Mouse (Mus musculus) skeletal muscle tissue, adult 2 months (tissue): ENCODE measurements around the gene Rae1.

ENCODE experiments used
- DNase-seq: peaks from one replicate; pipeline ENCODE4 v3.0.0-alpha.2; 2012; ENCODE audit warnings: low read depth, low spot score

Rae1 gene

GRCm38 (mm10) chr2:173048041-173048745 is 48.3 kb downstream of the Rae1 start:
- DNase-seq, result no peak

- DNase-seq, result no peak
These were observed 49.3 kb downstream of the Rae1 start for GRCm38 (mm10) chr2:173049231-173049630.

DNA sequence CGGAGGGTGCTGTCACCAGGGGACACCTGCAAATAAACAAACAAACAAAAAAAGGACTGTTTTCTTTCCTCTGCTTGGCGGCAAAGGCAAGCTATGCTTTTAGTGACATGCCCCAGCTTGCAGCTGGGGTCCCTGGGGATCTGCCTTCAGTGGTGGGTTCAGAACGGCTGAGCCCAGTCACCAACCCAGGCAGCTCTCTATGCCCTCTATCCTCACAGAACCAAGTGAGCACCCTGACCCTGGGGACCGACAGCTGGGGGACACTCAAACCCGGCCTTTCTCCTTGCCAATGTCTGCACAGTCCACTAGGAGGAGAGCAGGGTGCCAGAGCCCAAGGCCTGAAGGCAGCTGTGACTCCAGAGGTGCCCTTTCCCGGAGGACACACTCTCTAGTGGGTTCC is 49.9 kb downstream of the Rae1 start:
- DNase-seq, result no peak

DNA sequence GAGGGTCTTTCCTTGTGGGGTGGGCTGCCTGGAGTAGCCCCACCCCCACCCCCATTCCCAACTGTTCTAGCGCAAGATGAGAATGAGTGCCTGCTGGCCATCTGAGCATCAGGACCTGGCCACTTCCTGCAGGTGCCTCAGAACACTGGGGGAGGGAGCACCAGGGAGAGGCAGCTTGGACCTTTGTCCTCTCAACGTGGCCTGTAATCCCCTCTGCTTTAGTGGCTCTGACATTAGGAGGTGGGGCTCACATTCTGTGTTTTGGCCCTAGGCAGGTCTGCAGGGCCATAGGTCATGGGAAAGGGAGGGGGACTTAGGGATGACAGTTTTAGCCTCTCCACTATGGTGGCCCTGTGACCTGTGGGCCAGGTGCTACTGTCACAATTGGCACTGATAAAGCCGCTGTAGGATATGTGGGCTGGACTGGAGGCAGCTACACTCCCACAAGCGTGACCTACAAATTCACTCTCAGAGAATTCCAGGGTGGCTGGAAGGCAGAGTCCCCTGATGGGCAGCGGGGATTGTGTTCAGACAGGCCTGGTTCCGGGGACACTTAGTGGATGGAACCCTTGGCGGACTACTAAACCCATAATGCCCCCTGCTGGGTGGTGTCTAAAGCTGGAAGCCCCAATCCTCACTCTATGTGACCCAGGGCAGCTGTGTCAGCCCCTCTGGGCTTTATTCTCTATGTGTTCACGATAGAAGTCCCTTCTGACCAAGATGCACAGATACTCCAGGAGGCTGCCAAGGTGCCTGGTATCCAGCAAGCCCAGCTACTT is 50.9 kb downstream of the Rae1 start:
- DNase-seq, result no peak

DNA sequence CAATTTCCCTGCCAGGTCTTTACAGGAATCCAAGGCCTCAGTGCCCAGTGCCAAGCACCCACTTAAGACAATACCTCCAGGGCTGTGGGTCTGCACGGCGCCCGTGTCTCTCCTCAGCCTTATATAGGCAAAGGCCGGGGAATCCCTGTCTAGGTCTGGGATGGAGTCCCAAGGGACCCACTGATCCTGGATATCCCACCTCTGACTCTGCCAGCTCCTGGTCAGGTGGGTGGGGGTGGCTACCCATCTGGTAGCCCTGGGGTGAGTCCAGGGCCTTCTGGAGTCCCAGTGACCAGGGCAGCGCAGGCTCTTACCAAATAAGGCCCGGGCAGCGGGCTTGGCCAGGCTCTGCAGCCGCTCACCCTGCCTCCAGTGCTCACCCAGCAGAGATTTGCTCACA is 53.0 kb downstream of the Rae1 start:
- no peak for DNase-seq

GRCm38 (mm10) chr2:173053846-173054245 is 53.9 kb downstream of the Rae1 start:
- DNase-seq, result no peak

DNA sequence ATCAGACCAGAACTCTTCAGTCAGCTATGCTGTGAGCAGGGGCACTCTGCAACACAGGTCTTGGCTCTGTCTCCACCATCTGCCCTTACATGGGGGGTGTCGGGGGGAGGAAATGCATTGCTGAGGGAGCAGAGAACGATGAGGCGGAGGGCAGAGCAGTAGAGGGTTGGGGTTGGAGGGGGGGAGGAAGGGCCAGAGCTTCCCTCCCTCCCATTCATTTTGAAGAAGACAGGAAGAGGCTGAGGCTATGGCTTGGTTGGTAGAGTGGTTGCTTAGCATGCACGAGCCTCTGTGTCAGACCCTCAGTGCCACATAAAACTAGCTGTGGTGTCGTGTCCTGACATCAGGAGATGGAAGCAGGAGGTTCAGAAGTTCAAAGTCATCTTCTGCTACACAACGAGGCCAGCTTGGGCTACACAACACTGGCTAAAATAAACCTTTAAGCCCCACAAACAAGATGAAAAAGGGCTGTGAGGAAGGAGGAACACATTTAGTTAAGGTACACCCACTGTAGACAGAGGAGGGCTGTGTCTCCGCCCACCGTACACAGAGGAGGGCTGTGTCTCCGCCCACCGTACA is 56.5 kb downstream of the Rae1 start:
- DNase-seq, result no peak

DNA sequence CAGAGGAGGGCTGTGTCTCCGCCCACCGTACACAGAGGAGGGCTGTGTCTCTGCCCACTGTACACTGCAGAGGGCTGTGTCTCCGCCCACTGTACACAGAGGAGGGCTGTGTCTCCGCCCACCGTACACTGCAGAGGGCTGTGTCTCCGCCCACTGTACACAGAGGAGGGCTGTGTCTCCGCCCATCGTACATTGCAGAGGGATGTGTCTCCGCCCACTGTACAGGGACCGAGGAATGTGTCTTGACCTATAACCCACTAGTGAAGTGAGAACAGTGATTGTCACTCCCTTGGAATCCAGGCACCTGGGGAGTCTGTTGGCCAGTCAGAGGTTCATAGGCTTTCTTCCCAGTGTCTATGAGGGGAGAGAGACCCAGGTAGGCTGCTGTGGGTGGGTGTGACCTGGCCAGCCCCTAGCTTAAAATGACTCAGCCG is 57.0 kb downstream of the Rae1 start:
- no peak for DNase-seq

DNA sequence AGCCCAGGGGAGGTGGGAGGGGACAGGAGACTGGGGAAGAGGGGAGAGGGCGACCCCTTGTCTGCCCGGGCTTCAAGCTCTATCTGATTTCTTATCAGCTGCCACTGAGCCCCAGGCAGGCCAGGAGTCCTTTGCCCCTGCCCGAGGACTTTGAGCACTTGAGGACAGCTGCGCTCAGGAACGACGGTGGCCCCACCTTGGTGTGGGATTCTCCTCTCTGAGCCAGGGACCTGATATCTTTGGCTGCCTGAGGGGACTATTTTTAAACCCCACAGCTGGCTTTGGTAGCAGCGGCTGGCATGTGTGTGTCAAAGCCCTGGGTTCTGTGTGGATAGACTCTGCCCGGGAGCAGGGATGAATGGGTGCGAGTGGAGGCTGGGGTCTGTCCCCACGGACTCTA is 57.7 kb downstream of the Rae1 start:
- DNase-seq, result peak; percentile 90

- DNase-seq, result no peak
These were observed 58.3 kb downstream of the Rae1 start for GRCm38 (mm10) chr2:173058263-173058662.

DNA sequence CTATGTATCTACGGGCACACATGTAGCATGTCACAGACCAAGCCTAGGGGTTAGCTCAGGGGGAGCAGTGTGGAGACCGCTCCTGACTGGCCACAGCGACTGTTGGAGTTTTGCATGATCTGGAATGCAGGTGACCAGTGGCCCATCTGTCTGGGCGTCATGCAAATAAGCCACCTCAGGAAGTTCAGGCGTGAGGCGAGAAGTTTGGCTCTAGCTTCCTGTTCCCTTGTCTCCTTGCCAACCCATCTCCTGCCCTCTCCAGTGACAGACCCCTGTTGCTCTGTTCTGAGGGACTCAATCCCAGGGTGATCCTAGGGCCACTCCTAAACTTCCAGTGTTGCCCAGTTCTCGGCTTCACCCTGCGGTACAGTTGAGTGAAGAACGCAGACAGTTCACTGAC is 60.5 kb downstream of the Rae1 start:
- DNase-seq, result no peak

- DNase-seq, result no peak
These were observed 61.8 kb downstream of the Rae1 start for GRCm38 (mm10) chr2:173061443-173062351.

DNA sequence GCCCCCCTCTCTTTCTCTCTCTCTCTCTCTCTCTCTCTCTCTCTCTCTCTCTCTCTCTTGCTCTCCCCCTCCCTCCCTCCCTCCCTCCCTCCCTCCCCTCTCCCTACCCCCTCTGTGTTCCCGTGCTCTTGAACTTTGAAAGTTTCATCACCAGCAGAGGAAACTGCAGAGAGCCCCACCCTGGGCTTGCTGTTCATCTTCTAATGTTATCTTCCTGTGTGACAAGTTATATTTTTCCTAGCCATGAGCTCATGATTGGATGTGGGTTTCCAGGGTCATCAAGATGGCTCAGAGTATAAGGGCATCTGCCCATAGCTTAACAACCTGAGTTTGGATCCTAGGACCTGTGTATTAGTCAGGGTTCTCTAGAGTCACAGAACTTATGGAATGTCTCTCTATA is 63.3 kb downstream of the Rae1 start:
- no peak for DNase-seq

DNA sequence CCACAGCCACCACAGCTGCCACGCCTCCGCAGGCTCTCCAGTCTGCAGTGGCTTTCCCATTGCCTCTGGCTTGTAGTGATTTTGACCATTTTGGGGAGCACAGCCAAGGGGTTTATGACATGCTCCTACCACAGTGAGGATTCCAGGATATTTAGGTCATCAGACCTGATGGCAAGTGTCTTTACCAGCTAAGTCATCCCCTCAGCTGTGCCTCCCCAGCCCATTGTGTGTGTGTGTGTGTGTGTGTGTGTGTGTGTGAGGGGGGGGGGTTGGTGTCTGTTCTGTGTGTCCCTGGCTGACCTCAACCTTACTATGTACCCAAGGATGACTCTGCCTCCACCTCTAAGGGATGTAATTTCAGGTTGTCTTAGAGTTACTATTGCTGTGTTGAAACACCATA is 64.9 kb downstream of the Rae1 start:
- DNase-seq, result no peak
